Mouse (Mus musculus) myocyte (in vitro differentiated cells): ENCODE measurements around the gene Fndc3a. TPM values are rescaled to one million over a fixed set of nuclear protein-coding genes. Genes with fewer than 3 reads are reported as not detected.

Source experiments
- H3K27me3 ChIP-seq: one replicate; pipeline ENCODE4 v1.6.1; 2011; ENCODE audit not compliant: control insufficient read depth, insufficient read depth, insufficient read length
- H3K36me3 ChIP-seq: one replicate; pipeline ENCODE4 v1.6.1; 2011; ENCODE audit not compliant: control insufficient read depth, insufficient read depth
- H3K4me2 ChIP-seq: one replicate; pipeline ENCODE4 v1.6.1; 2011; ENCODE audit warnings: low read depth, control low read depth
- H3K4me3 ChIP-seq: one replicate; pipeline ENCODE4 v1.5.1; 2011; ENCODE audit warnings: mild to moderate bottlenecking, control low read depth, moderate library complexity
- H3K79me2 ChIP-seq: one replicate; pipeline ENCODE4 v1.6.1; 2011; ENCODE audit not compliant: control insufficient read depth, insufficient read depth
- H3ac ChIP-seq: one replicate; pipeline ENCODE4 v1.6.1; 2011; ENCODE audit not compliant: control insufficient read depth, insufficient read length
- CEBPB ChIP-seq: IDR thresholded peaks from 2 replicates; pipeline ENCODE4 v1.6.1; 2011; ENCODE audit warnings: mild to moderate bottlenecking, moderate library complexity; ENCODE audit not compliant: poor library complexity, insufficient read depth, severe bottlenecking
- E2F4 ChIP-seq: IDR thresholded peaks from one replicate; pipeline ENCODE4 v1.6.1; 2011; ENCODE audit warnings: mild to moderate bottlenecking, control low read depth, moderate library complexity; ENCODE audit not compliant: insufficient read depth
- MAX ChIP-seq: IDR thresholded peaks from one replicate; pipeline ENCODE4 v1.6.1; 2011; ENCODE audit warnings: low read depth, mild to moderate bottlenecking, control low read depth
- MYOD1 ChIP-seq, 3 experiments: IDR thresholded peaks; one replicate each; pipeline ENCODE4 v1.6.1; 2011; ENCODE audit warnings: control low read depth in 2 of 3, low read depth in 2 of 3, mild to moderate bottlenecking in 2 of 3, moderate library complexity in 1 of 3; ENCODE audit not compliant: insufficient read length in 2 of 3, control insufficient read depth in 1 of 3
- MYOG ChIP-seq, 3 experiments: IDR thresholded peaks; one replicate each; pipeline ENCODE4 v1.6.1; 2011; ENCODE audit warnings: control low read depth in 2 of 3, low read depth in 2 of 3, mild to moderate bottlenecking in 2 of 3; ENCODE audit not compliant: insufficient read length in 2 of 3, control insufficient read depth in 1 of 3, insufficient read depth in 1 of 3
- POLR2A ChIP-seq: IDR thresholded peaks from one replicate; pipeline ENCODE4 v1.6.1; 2011; ENCODE audit warnings: low read depth, mild to moderate bottlenecking, control low read depth, moderate library complexity; ENCODE audit not compliant: insufficient read length
- POLR2AphosphoS2 ChIP-seq: IDR thresholded peaks from one replicate; pipeline ENCODE4 v1.6.1; 2011; ENCODE audit warnings: low read depth, control low read depth; ENCODE audit not compliant: insufficient read length
- REST ChIP-seq: IDR thresholded peaks from one replicate; pipeline ENCODE4 v1.6.1; 2011; ENCODE audit warnings: mild to moderate bottlenecking, control low read depth, moderate library complexity; ENCODE audit not compliant: insufficient read depth, insufficient read length
- SRF ChIP-seq: IDR thresholded peaks from one replicate; pipeline ENCODE4 v1.6.1; 2011; ENCODE audit warnings: low read depth; ENCODE audit not compliant: control insufficient read depth, insufficient read length
- TCF12 ChIP-seq: IDR thresholded peaks from one replicate; pipeline ENCODE4 v1.6.1; 2011; ENCODE audit warnings: mild to moderate bottlenecking, control low read depth; ENCODE audit not compliant: poor library complexity, insufficient read depth, severe bottlenecking
- TCF3 ChIP-seq: IDR thresholded peaks from one replicate; pipeline ENCODE4 v1.6.1; 2011; ENCODE audit warnings: low read depth, control low read depth; ENCODE audit not compliant: insufficient read length
- USF1 ChIP-seq: IDR thresholded peaks from one replicate; pipeline ENCODE4 v1.6.1; 2011; ENCODE audit warnings: low read depth, mild to moderate bottlenecking, control low read depth, moderate library complexity
- polyA plus RNA-seq: library from polyadenylated mRNA; unstranded; fragments of >200 nt; fragmentation: generic; extraction: Trizol; gene quantifications from one replicate; pipeline ENCODE4 v1.2.1, GENCODE M21; 2012; ENCODE audit warnings: missing spikeins

Fndc3a gene
- polyA plus RNA-seq, 1 experiment: 7.2 TPM

- no peak overlapping the region for H3K4me3 ChIP-seq
- TF ChIP-seq MYOD1 (IDR thresholded peaks at IDR 0.05; ENCODE audit: control insufficient read depth in 1 of 3, insufficient read length in 2 of 3, low read depth in 2 of 3) (no peak), USF1 (no peak), POLR2A (no peak), SRF (no peak), POLR2AphosphoS2 (no peak), TCF3 (no peak), CEBPB (no peak), REST (no peak), TCF12 (no peak), E2F4 (no peak), MAX (no peak), MYOG (IDR thresholded peaks at IDR 0.05; ENCODE audit: control insufficient read depth in 1 of 3, insufficient read depth in 1 of 3, insufficient read length in 2 of 3, low read depth in 2 of 3) (no peak)
Observed at GRCm38 (mm10) chr14:72741667-72742066, 31.9 kb upstream of the Fndc3a start.

GRCm38 (mm10) chr14:72740336-72740735, 30.5 kb upstream of the Fndc3a start:
- H3K27me3 ChIP-seq: no peaks in the 10 kb centered on the region
- peak overlapping the region; percentile 49 for H3K4me2 ChIP-seq
- H3K36me3 ChIP-seq: no peaks in the 10 kb centered on the region
- H3ac ChIP-seq: no peak overlapping the region
- H3K4me3 ChIP-seq: no peak overlapping the region
- no peak for TF ChIP-seq POLR2A
- no peak for TF ChIP-seq TCF3
- no peak for TF ChIP-seq USF1
- no peak for TF ChIP-seq SRF
- TF ChIP-seq POLR2AphosphoS2: no peak
- no peak for TF ChIP-seq E2F4
- TF ChIP-seq MAX: no peak
- no peak for TF ChIP-seq MYOG (IDR thresholded peaks at IDR 0.05; ENCODE audit: control insufficient read depth in 1 of 3, insufficient read depth in 1 of 3, insufficient read length in 2 of 3, low read depth in 2 of 3)
- TF ChIP-seq REST: no peak
- TF ChIP-seq CEBPB: no peak
- no peak for TF ChIP-seq TCF12
- H3K79me2 ChIP-seq: no peaks in the 10 kb centered on the region

More at GRCm38 (mm10) chr14:72741667-72742066, 31.9 kb upstream of the Fndc3a start:
- Histone ChIP-seq H3K36me3 (no peaks in the 10 kb centered on the region), H3ac (no peak overlapping the region), H3K27me3 (no peaks in the 10 kb centered on the region), H3K4me2 (no peak overlapping the region), H3K79me2 (no peaks in the 10 kb centered on the region)

GRCm38 (mm10) chr14:72739484-72740208, 29.8 kb upstream of the Fndc3a start:
- Histone ChIP-seq H3K79me2 (no peaks in the 10 kb centered on the region), H3K4me2 (peak overlapping the region; percentile 49), H3ac (no peak overlapping the region), H3K27me3 (no peaks in the 10 kb centered on the region), H3K36me3 (no peaks in the 10 kb centered on the region), H3K4me3 (no peak overlapping the region)
- TF ChIP-seq USF1: no peak
- no peak for TF ChIP-seq MYOG (IDR thresholded peaks at IDR 0.05; ENCODE audit: control insufficient read depth in 1 of 3, insufficient read depth in 1 of 3, insufficient read length in 2 of 3, low read depth in 2 of 3)
- no peak for TF ChIP-seq SRF
- TF ChIP-seq MAX: no peak
- TF ChIP-seq CEBPB: no peak

- H3K36me3 ChIP-seq: no peaks in the 10 kb centered on the region
- no peaks in the 10 kb centered on the region for H3K27me3 ChIP-seq
- no peaks in the 10 kb centered on the region for H3K79me2 ChIP-seq
- no peak overlapping the region for H3K4me3 ChIP-seq
- no peak for TF ChIP-seq POLR2AphosphoS2
- no peak for TF ChIP-seq CEBPB
- no peak for TF ChIP-seq REST
- TF ChIP-seq USF1: no peak
- TF ChIP-seq POLR2A: no peak
- TF ChIP-seq SRF: no peak
- TF ChIP-seq MAX: no peak
- TF ChIP-seq E2F4: no peak
- TF ChIP-seq TCF3: no peak
- no peak for TF ChIP-seq TCF12
- TF ChIP-seq MYOD1 (IDR thresholded peaks at IDR 0.05; ENCODE audit: control insufficient read depth in 1 of 3, insufficient read length in 2 of 3, low read depth in 2 of 3): no peak
- no peak for TF ChIP-seq MYOG (IDR thresholded peaks at IDR 0.05; ENCODE audit: control insufficient read depth in 1 of 3, insufficient read depth in 1 of 3, insufficient read length in 2 of 3, low read depth in 2 of 3)
- H3ac ChIP-seq: no peak overlapping the region
- peak overlapping the region; percentile 49 for H3K4me2 ChIP-seq
Observed at GRCm38 (mm10) chr14:72738776-72739175, 29.0 kb upstream of the Fndc3a start.

GRCm38 (mm10) chr14:72738217-72738616, 28.4 kb upstream of the Fndc3a start:
- TF ChIP-seq MYOG (IDR thresholded peaks at IDR 0.05; ENCODE audit: control insufficient read depth in 1 of 3, insufficient read depth in 1 of 3, insufficient read length in 2 of 3, low read depth in 2 of 3) (peak in 1 of 3 experiments; percentile 67), MAX (no peak), POLR2A (peak; percentile 38), TCF3 (peak; percentile 50), MYOD1 (IDR thresholded peaks at IDR 0.05; ENCODE audit: control insufficient read depth in 1 of 3, insufficient read length in 2 of 3, low read depth in 2 of 3) (peak; percentile 47 to 96 (median 85)), TCF12 (peak; percentile 40), SRF (no peak), CEBPB (0 out of 2 replicates have a peak, but pooled peaks have one; percentile 23)
- H3ac ChIP-seq: no peak overlapping the region
- no peaks in the 10 kb centered on the region for H3K36me3 ChIP-seq
- H3K4me2 ChIP-seq: peak overlapping the region; percentile 49
- H3K79me2 ChIP-seq: no peaks in the 10 kb centered on the region
- H3K4me3 ChIP-seq: no peak overlapping the region
- no peaks in the 10 kb centered on the region for H3K27me3 ChIP-seq
